Mouse (Mus musculus) lung, postnatal 0 days (tissue): ENCODE measurements around the gene Mllt3. TPM values are rescaled to one million over a fixed set of nuclear protein-coding genes. Genes with fewer than 3 reads are reported as not detected.

Source experiments
- ATAC-seq: fragments of 200-750 bp; cut with Nextera tagmentation; 2 replicates; pipeline ENCODE4 v1.8.0; 2017; ENCODE audit warnings: moderate library complexity
- DNase-seq: peaks from one replicate; pipeline ENCODE4 v3.0.0-alpha.2; 2016; ENCODE audit warnings: low spot score
- H3K27ac ChIP-seq: fragments of 300-500 bp; sonication (generic); 2 replicates; pipeline ENCODE4 v1.5.1; 2014; ENCODE audit warnings: antibody characterized with exemption, mild to moderate bottlenecking, low read length, mixed read lengths
- H3K27me3 ChIP-seq: fragments of 300-500 bp; sonication (generic); replicated peaks from 2 replicates; pipeline ENCODE4 v1.6.1; 2014; ENCODE audit warnings: low read length, mixed read lengths; ENCODE audit not compliant: insufficient read depth
- H3K36me3 ChIP-seq: fragments of 300-500 bp; sonication (generic); 2 replicates; pipeline ENCODE4 v1.6.1; 2014; ENCODE audit warnings: low read length, mixed read lengths; ENCODE audit not compliant: insufficient read depth
- H3K4me1 ChIP-seq: fragments of 300-500 bp; sonication (generic); 2 replicates; pipeline ENCODE4 v1.6.1; 2014; ENCODE audit warnings: antibody characterized with exemption, low read depth, low read length, mixed read lengths; ENCODE audit not compliant: insufficient read depth
- H3K4me2 ChIP-seq: fragments of 300-500 bp; sonication (generic); replicated peaks from 2 replicates; pipeline ENCODE4 v1.6.1; 2014; ENCODE audit warnings: low read depth, mild to moderate bottlenecking, low read length, moderate library complexity, mixed read lengths
- H3K4me3 ChIP-seq: fragments of 300-500 bp; sonication (generic); 2 replicates; pipeline ENCODE4 v1.5.1; 2014; ENCODE audit warnings: low read depth, low read length
- H3K9ac ChIP-seq: fragments of 300-500 bp; sonication (generic); replicated peaks from 2 replicates; pipeline ENCODE4 v1.6.1; 2014; ENCODE audit warnings: low read depth, mild to moderate bottlenecking
- H3K9me3 ChIP-seq: fragments of 300-500 bp; sonication (generic); 2 replicates; pipeline ENCODE4 v1.6.1; 2016; ENCODE audit warnings: low read length, mixed read lengths
- CTCF ChIP-seq: IDR thresholded peaks from 2 replicates; pipeline ENCODE4 v1.5.1; 2016; ENCODE audit warnings: antibody characterized with exemption, mild to moderate bottlenecking
- EP300 ChIP-seq: IDR thresholded peaks from 2 replicates; pipeline ENCODE4 v1.6.1; 2016; ENCODE audit warnings: antibody characterized with exemption, mild to moderate bottlenecking, control low read depth
- WGBS: fragments of 180-500 bp; shearing (Covaris S2); extraction: QIAGEN DNeasy Blood & Tissue Kit; methylation state at CpG from one replicate; pipeline ENCODE4 v1.1.7; 2014; 5-methylcytosine and 5-hydroxymethylcytosine counted together
- polyA plus RNA-seq: library from polyadenylated mRNA; unstranded; fragments of >200 nt; fragmentation: Nextera tagmentation; extraction: Ambion mirVana; gene quantifications from 2 replicates; pipeline ENCODE4 v1.2.1, GENCODE M21; 2015

Mllt3 gene
- polyA plus RNA-seq, 1 experiment from 2014 or later, result 32.7 TPM

DNA sequence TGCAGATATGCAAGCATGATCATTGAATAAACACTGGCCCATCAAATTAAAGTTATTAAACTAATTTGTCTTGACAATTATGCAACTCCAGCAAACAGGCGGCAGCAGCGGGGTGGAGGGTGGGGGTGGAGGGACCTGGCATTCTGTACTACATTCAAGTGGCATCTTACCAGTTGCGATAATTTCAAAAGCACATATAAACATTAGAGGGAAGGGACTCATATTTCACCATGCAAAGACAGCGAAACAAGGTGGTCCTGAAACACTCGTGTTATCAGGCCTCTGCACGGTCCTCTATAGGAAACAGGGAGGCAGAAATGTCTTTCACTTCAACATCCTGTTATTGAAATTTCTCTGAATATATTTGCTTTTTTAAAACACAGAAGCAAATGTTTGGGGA, 210.0 kb downstream of the Mllt3 start:
- H3K27ac ChIP-seq, result no peak overlapping the region
- H3K4me1 ChIP-seq, result peaks cover 4% of the 10 kb centered on the region; the same call in 1 of the 2 replicates
- H3K9ac ChIP-seq, result no peak overlapping the region
- no peaks in the 10 kb centered on the region for H3K9me3 ChIP-seq
- DNase-seq (peak; percentile 42), ATAC-seq (peak; percentile 72)
- TF ChIP-seq CTCF (no peak), EP300 (no peak)
- peak overlapping the region; percentile 25; the same call in 1 of the 2 replicates for H3K4me2 ChIP-seq
- WGBS, result 19% methylated on average over 6 of the region's 6 CpGs
- H3K4me3 ChIP-seq, result no peak overlapping the region
- no peaks in the 10 kb centered on the region for H3K36me3 ChIP-seq
- no peaks in the 10 kb centered on the region for H3K27me3 ChIP-seq

DNA sequence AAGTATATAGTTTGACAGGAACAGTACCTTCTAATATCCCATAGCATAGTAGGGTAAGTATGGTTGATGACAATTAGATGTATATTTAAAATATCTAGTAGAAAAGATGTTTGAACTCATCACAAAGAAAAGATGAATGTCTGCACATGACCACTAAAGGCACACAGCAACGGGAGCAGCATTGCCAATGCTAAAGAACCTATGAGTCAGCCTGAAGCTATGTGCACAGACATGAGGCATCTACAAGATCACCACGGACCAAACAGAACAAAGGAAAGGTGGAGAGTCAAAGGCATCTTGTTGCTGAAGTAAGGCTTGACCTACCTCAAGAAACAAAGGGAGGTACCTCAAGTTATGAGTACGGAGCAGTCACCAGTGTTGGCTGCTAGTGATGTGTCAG, 212.3 kb downstream of the Mllt3 start:
- whole genome bisulfite sequencing, result 63% methylated on average over 3 of the region's 3 CpGs
- TF ChIP-seq EP300 (no peak), CTCF (no peak)
- H3K27ac ChIP-seq, result no peak overlapping the region
- H3K36me3 ChIP-seq, result no peaks in the 10 kb centered on the region
- H3K4me3 ChIP-seq, result no peak overlapping the region
- ATAC-seq, result no peak
- H3K4me1 ChIP-seq, result peaks cover 4% of the 10 kb centered on the region; the same call in 1 of the 2 replicates
- no peaks in the 10 kb centered on the region for H3K9me3 ChIP-seq
- H3K9ac ChIP-seq, result no peak overlapping the region
- no peaks in the 10 kb centered on the region for H3K27me3 ChIP-seq
- DNase-seq, result no peak
- no peak overlapping the region for H3K4me2 ChIP-seq

DNA sequence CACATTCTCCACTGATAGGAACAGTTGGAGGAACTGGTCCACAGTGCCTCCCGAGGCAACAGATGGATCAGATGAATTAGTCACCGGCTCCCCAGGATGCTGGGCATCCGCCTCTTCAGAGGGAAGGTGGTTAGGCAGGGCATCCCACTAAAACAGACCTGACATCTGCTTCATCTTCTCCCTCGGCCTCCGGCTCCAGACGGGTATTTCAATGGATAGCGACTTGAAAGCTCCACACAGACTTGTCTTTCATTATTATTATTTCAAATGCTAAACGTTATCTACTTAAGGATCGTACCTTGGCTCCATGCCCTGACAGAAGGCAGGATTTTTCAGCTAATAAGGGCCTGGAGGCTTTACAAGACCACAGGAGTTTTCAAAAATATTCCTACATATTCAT, 214.0 kb downstream of the Mllt3 start:
- ATAC-seq, result no peak
- 62% methylated on average over 9 of the region's 9 CpGs for WGBS
- no peak overlapping the region for H3K4me2 ChIP-seq
- TF ChIP-seq EP300, result no peak
- TF ChIP-seq CTCF, result no peak
- H3K9ac ChIP-seq, result no peak overlapping the region
- no peaks in the 10 kb centered on the region for H3K36me3 ChIP-seq
- no peak for DNase-seq
- no peak overlapping the region for H3K4me3 ChIP-seq
- no peak overlapping the region for H3K27ac ChIP-seq
- H3K4me1 ChIP-seq, result peaks cover 4% of the 10 kb centered on the region; the same call in 1 of the 2 replicates
- no peaks in the 10 kb centered on the region for H3K27me3 ChIP-seq
- no peaks in the 10 kb centered on the region for H3K9me3 ChIP-seq

GRCm38 (mm10) chr4:87818276-87818675, 214.9 kb downstream of the Mllt3 start:
- H3K36me3 ChIP-seq, result no peaks in the 10 kb centered on the region
- no peak overlapping the region for H3K4me3 ChIP-seq
- H3K4me2 ChIP-seq, result no peak overlapping the region
- 90% methylated on average over 1 of the region's 1 CpGs for WGBS
- no peaks in the 10 kb centered on the region for H3K27me3 ChIP-seq
- H3K9ac ChIP-seq, result no peak overlapping the region
- no peak for DNase-seq
- no peaks in the 10 kb centered on the region for H3K9me3 ChIP-seq
- TF ChIP-seq EP300 (no peak), CTCF (no peak)
- no peak for ATAC-seq
- no peak overlapping the region for H3K27ac ChIP-seq
- H3K4me1 ChIP-seq, result no peaks in the 10 kb centered on the region

DNA sequence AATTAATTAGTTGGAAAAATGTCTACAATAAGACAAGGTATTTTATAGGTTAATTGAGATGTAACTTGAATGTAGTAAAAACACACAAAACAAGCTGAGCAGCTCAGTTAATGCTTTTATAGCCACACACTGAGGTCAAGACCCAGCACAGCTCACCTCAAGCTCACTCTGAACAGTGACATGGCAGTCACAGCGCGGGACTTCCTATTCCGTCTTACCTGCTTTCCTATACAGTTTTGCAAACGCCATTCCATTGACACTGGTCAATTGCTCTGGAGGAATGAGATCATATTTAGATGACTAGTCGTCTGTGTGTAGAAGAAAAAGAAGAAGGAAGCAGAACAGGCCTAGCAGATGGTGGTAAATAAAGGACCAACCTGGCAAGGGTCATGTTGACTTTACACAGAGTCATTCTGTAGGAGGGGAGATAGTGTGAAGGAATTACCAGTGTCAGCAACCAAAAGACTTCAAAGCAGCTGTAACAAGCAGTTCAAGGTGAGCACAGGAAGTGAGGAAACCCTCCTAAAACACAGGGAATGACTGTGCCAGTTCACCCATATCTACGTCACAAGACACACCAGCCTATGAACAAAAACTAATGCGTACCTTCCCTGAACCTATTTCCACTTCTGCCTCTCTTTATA, 217.6 kb downstream of the Mllt3 start:
- Histone ChIP-seq H3K9ac (no peak overlapping the region), H3K4me2 (no peak overlapping the region), H3K27me3 (no peaks in the 10 kb centered on the region), H3K4me3 (no peak overlapping the region), H3K36me3 (no peaks in the 10 kb centered on the region), H3K4me1 (no peaks in the 10 kb centered on the region), H3K27ac (no peak overlapping the region), H3K9me3 (no peaks in the 10 kb centered on the region)
- 64% methylated on average over 7 of the region's 7 CpGs for WGBS
- no peak for TF ChIP-seq EP300
- TF ChIP-seq CTCF, result no peak
- DNase-seq (no peak), ATAC-seq (no peak)

DNA sequence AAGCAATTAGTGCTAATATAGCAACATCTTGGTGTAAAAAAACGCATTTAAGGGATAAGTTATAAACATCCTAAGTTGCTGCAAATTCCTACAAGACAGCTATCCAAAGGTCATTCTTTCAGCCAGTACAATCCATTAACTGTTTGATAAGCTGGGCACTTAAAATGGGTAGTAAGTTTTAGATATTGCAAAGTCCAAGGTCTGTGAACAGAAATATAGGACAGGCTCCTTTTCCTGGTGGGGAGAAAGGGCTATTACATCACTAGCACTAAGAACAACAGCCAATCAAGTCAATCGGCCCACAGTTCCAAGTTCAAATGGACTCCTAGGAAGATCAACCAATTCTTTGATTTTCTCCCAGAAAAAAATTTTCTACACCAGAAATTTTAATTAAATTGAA, 221.3 kb downstream of the Mllt3 start:
- Histone ChIP-seq H3K4me2 (no peak overlapping the region), H3K27ac (no peak overlapping the region), H3K4me1 (no peaks in the 10 kb centered on the region), H3K27me3 (no peaks in the 10 kb centered on the region), H3K4me3 (no peak overlapping the region), H3K36me3 (no peaks in the 10 kb centered on the region), H3K9ac (no peak overlapping the region), H3K9me3 (no peaks in the 10 kb centered on the region)
- DNase-seq, result no peak
- WGBS, result 77% methylated on average over 2 of the region's 2 CpGs
- TF ChIP-seq EP300 (no peak), CTCF (no peak)
- no peak for ATAC-seq
